Mouse (Mus musculus) macrophage (primary cell): ENCODE data around the gene Prdx5. TPM values are rescaled to one million over a fixed set of nuclear protein-coding genes. Genes with fewer than 3 reads are reported as not detected.
"Not testable (repeated sequence)": the region's sequence is repeated elsewhere in the genome, so short reads cannot be mapped to it uniquely, and the experiment has no call there.

Experiments
- H3K27ac ChIP-seq: fragments of 350-480 bp; formaldehyde crosslinking; 2 replicates; pipeline ENCODE4 v1.9.0; 2021
- H3K36me3 ChIP-seq: fragments of 350-480 bp; formaldehyde crosslinking; 2 replicates; pipeline ENCODE4 v1.9.0; 2021; ENCODE audit errors: inconsistent target
- H3K4me3 ChIP-seq: fragments of 350-480 bp; formaldehyde crosslinking; 2 replicates; pipeline ENCODE4 v1.9.0; 2021; ENCODE audit errors: inconsistent target
- H3K79me2 ChIP-seq: fragments of 350-480 bp; formaldehyde crosslinking; 2 replicates; pipeline ENCODE4 v1.9.0; 2021; ENCODE audit errors: inconsistent target
- WGBS: methylation state at CpG from one replicate; pipeline ENCODE4 v1.1.7; 2026; ENCODE audit warnings: inconsistent platforms; ENCODE audit not compliant: missing documents; 5-methylcytosine and 5-hydroxymethylcytosine counted together
- polyA plus RNA-seq: library from polyadenylated mRNA; stranded (reverse); fragments of 250-400 nt; gene quantifications from 3 replicates; pipeline ENCODE4 v1.2.4, GENCODE M21; 2018; ENCODE audit warnings: inconsistent platforms

The Prdx5 gene
- polyA plus RNA-seq, 1 experiment from 2014 or later: 147 TPM

GRCm38 (mm10) chr19:6899641-6900040 lies 10.3 kb downstream of the Prdx5 start:
- Histone ChIP-seq H3K36me3 (no peaks in the 10 kb centered on the region), H3K4me3 (no peak overlapping the region), H3K79me2 (no peaks in the 10 kb centered on the region), H3K27ac (no peak overlapping the region)
- 95% methylated on average over 4 of the region's 4 CpGs for WGBS

- not testable (repeated sequence) for H3K36me3 ChIP-seq, H3K27ac ChIP-seq, H3K4me3 ChIP-seq, H3K79me2 ChIP-seq
- WGBS: 62% methylated on average over 18 of the region's 18 CpGs
Measured at GRCm38 (mm10) chr19:6895608-6896305, 14.1 kb downstream of the Prdx5 start.

GRCm38 (mm10) chr19:6893731-6894451 lies 16.0 kb downstream of the Prdx5 start:
- Histone ChIP-seq H3K36me3 (no peaks in the 10 kb centered on the region), H3K4me3 (no peak overlapping the region), H3K79me2 (no peaks in the 10 kb centered on the region), H3K27ac (no peak overlapping the region)
- WGBS: 94% methylated on average over 14 of the region's 14 CpGs

- no peak overlapping the region for H3K4me3 ChIP-seq
- H3K36me3 ChIP-seq: no peaks in the 10 kb centered on the region
- H3K79me2 ChIP-seq: no peaks in the 10 kb centered on the region
- no peak overlapping the region for H3K27ac ChIP-seq
- 86% methylated on average over 4 of the region's 4 CpGs for WGBS
Measured at GRCm38 (mm10) chr19:6892512-6892911, 17.4 kb downstream of the Prdx5 start.

- Histone ChIP-seq H3K27ac (no peak overlapping the region), H3K36me3 (no peaks in the 10 kb centered on the region), H3K79me2 (no peaks in the 10 kb centered on the region), H3K4me3 (no peak overlapping the region)
- WGBS: 95% methylated on average over 4 of the region's 4 CpGs
Measured at GRCm38 (mm10) chr19:6877965-6878364, 31.9 kb downstream of the Prdx5 start.

- H3K36me3 ChIP-seq: no peaks in the 10 kb centered on the region
- H3K27ac ChIP-seq: peak overlapping the region; percentile 60
- no peak overlapping the region for H3K4me3 ChIP-seq
- H3K79me2 ChIP-seq: no peaks in the 10 kb centered on the region
Measured at GRCm38 (mm10) chr19:6876799-6877198, 33.1 kb downstream of the Prdx5 start.

- H3K4me3 ChIP-seq: no peak overlapping the region
- no peak overlapping the region; the same call in 1 of the 2 replicates for H3K27ac ChIP-seq
- H3K36me3 ChIP-seq: no peaks in the 10 kb centered on the region
- WGBS: 98% methylated on average over 6 of the region's 6 CpGs
- H3K79me2 ChIP-seq: no peaks in the 10 kb centered on the region
Measured at GRCm38 (mm10) chr19:6875834-6876233, 34.1 kb downstream of the Prdx5 start.

- no peak overlapping the region for H3K27ac ChIP-seq
- H3K79me2 ChIP-seq: no peaks in the 10 kb centered on the region
- H3K4me3 ChIP-seq: no peak overlapping the region
- WGBS: 100% methylated on average over 1 of the region's 1 CpGs
- no peaks in the 10 kb centered on the region for H3K36me3 ChIP-seq
Measured at GRCm38 (mm10) chr19:6874257-6874656, 35.6 kb downstream of the Prdx5 start.

GRCm38 (mm10) chr19:6872701-6873100 lies 37.2 kb downstream of the Prdx5 start:
- H3K36me3 ChIP-seq: no peaks in the 10 kb centered on the region
- H3K27ac ChIP-seq: peak overlapping the region; percentile 82
- H3K4me3 ChIP-seq: no peak overlapping the region
- no peaks in the 10 kb centered on the region for H3K79me2 ChIP-seq
- 62% methylated on average over 3 of the region's 3 CpGs for WGBS

- peak overlapping the region; percentile 82 for H3K27ac ChIP-seq
- no peak overlapping the region for H3K4me3 ChIP-seq
- H3K36me3 ChIP-seq: no peaks in the 10 kb centered on the region
- no peaks in the 10 kb centered on the region for H3K79me2 ChIP-seq
- 34% methylated on average over 5 of the region's 5 CpGs for WGBS
Measured at GRCm38 (mm10) chr19:6871574-6872271, 38.2 kb downstream of the Prdx5 start.

GRCm38 (mm10) chr19:6869355-6869754 lies 40.6 kb downstream of the Prdx5 start:
- WGBS: 4% methylated on average over 5 of the region's 5 CpGs
- Histone ChIP-seq H3K79me2 (no peaks in the 10 kb centered on the region), H3K4me3 (peak overlapping the region; percentile 22), H3K36me3 (no peaks in the 10 kb centered on the region), H3K27ac (peak overlapping the region; percentile 69)

- H3K4me3 ChIP-seq: no peak overlapping the region
- H3K79me2 ChIP-seq: peaks cover 23% of the 10 kb centered on the region; the same call in 1 of the 2 replicates
- no peaks in the 10 kb centered on the region for H3K36me3 ChIP-seq
- 95% methylated on average over 4 of the region's 4 CpGs for WGBS
- H3K27ac ChIP-seq: no peak overlapping the region
Measured at GRCm38 (mm10) chr19:6861451-6861850, 48.5 kb downstream of the Prdx5 start.

GRCm38 (mm10) chr19:6860706-6861105 lies 49.2 kb downstream of the Prdx5 start:
- Histone ChIP-seq H3K27ac (no peak overlapping the region), H3K79me2 (peaks cover 31% of the 10 kb centered on the region; the same call in 1 of the 2 replicates), H3K36me3 (peaks cover 7% of the 10 kb centered on the region; the same call in 1 of the 2 replicates), H3K4me3 (no peak overlapping the region)
- WGBS: 48% methylated on average over 6 of the region's 6 CpGs

GRCm38 (mm10) chr19:6859971-6860370 lies 49.9 kb downstream of the Prdx5 start:
- 90% methylated on average over 3 of the region's 3 CpGs for WGBS
- H3K4me3 ChIP-seq: no peak overlapping the region
- peaks cover 11% of the 10 kb centered on the region; the same call in 1 of the 2 replicates for H3K36me3 ChIP-seq
- H3K27ac ChIP-seq: no peak overlapping the region
- H3K79me2 ChIP-seq: peaks cover 33% of the 10 kb centered on the region; the same call in 1 of the 2 replicates
